Mouse (Mus musculus) erythroblast, embryonic 14.5 days (primary cell): ENCODE measurements around the gene Thg1l.

Source experiments
- GATA1 ChIP-seq: IDR thresholded peaks from 2 replicates; pipeline ENCODE4 v1.6.1; 2012; ENCODE audit warnings: low read length, inconsistent platforms, mixed read lengths
- TAL1 ChIP-seq: IDR thresholded peaks from 3 replicates; pipeline ENCODE4 v1.6.1; 2012; ENCODE audit warnings: low read length, inconsistent platforms, mixed read lengths

GRCm38 (mm10) chr11:45918836-45919235, 36.5 kb downstream of the Thg1l start:
- no peak for TF ChIP-seq TAL1
- no peak for TF ChIP-seq GATA1
